Mouse (Mus musculus) mature B cell (primary cell): ENCODE data around the gene Lyg1.

Experiments
- in situ Hi-C: fragments of 300-500 bp; cut with MboI; formaldehyde crosslinking; loops from 2 replicates; pipeline ENCODE4 v1.14.3; 2019

Lyg1 gene

DNA sequence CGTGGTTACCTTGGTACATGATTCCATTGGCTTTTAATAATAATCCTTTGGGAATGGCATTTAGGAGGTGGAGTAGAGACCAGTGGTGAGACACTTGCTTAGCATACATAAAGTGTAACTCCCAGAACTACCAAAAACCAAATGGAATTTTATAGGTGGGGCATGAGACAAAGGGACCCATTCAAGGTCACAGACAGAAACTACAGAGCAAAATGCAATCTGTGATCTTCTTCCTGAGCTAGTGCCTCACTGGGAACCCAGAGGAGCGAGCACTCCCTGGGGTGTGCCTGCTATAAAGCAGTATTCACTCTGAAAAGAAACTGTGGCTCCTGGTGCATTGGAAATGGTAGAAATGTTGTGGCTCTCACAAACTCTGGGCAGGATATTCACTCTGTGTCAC is 8.7 kb downstream of the Lyg1 start:
- in situ Hi-C loops = no loop called here

DNA sequence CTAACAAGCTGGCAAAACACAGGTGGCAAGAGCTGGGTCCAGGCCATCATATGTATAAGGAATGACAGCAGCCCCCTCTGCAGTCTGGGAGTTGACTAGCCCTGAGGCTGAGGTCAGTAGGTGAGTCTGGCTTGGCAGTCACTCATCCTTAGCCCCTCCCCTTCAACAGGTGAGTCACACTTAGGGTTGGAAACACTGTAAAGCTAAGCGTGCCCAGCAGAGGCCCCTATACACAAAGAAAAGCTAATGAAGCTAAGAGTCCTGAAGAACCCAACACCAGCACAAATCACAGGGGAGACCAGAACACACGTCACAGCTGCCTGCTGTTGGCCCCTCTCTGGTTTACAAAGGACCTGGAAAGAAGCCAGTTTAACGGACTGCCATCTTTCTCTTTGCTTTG is 25.8 kb downstream of the Lyg1 start:
- in situ Hi-C loops = no loop called here

DNA sequence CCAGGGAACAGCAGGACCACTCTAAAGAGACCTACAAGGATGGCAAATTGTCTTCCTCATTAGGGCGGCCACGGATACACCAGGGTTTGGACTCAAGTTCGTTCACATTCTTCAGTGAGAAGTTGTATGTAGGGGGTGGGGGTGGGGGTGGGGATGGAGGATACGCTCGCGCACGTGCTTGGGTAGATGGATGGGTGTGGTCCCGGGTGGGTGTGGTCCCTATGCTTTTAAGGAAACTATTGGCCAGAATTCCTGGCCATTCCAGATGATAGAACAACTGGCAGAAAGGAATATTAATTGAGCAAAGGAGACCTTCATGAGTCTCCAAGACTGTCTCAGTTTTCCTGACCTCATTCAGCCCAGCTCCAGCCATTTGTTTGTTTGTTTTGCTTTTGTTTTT is 31.6 kb downstream of the Lyg1 start:
- in situ Hi-C loops = no loop called here

DNA sequence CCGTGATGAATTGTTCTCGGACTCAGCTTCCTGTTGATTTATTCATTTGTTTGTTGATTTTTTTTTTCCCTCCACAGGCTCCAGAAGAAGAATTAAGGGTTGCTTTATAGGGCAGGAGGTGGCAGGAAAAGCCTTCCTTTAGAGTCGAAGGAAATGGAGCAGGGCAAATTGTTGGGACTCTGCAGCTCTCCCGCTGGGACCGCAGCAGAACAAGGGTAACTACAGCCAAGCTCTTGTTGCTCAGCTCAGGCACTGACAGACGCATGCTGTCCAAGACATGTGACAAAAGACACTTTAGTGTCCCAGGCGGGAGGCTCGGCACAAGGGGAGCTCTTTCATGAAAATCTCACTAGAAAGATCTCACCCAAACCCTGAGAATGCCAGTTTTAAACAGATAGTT is 35.0 kb downstream of the Lyg1 start:
- in situ Hi-C loops = no loop called here

DNA sequence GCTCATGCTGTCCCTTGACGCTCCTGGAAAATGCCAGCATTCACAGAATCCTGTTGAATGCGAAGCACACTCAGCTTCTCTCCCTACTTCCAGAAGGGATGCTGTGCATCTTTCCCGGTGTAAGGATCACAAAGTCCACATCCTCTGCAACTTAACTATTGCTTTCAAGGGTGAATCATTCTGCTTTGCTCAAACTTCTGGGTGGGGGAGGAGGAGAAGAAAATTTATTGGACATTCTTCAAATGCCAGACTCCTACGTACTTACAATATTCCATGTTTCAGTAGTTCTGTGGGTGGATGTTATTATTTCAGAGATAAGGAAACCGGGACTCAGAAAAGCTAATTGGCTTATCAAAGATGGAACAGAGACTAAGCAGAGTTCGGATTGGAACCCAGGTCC is 39.5 kb downstream of the Lyg1 start:
- in situ Hi-C loops = no loop called here

DNA sequence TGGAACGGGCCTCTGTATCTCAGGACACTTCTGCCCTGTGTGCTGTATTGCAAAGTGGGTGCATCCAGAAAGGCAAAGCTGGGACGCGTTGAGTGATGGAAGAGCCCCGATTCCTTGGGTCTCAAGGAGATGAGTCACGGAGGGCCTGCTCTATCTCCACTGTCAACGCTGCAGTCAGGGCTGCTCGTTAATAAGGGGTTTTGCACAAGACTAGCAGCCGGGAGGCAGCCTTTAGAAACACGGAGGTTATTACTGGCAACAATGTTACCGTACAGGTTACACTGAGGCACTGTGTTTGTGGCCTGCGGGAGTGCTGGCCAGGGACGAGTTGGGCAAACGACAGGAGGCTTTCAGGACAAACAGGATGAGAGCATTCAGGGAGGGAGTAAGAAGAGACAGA is 39.9 kb downstream of the Lyg1 start:
- in situ Hi-C loops = no loop called here

DNA sequence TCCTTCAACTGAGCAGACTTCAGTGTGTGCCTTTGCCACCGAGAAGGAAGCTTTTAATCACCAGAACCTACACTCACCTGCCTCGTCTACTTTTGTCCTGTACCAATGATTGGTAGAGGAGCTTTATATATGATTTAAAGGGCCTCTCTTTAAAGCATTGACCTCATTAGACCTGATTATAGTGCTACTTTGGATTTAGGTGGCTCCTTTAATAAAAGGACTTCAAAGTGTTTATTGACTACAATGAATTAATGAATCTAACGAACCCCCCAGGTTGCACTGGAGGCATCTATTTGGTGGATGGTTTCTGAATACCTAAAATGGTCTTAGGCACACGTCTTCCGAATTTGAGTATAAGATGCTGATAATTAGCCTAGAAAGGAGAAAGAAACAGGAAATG is 41.2 kb downstream of the Lyg1 start, which contains the start of gene Lyg2:
Gene Lyg2, minus strand, starts transcription at position 101 of the 400 bp plus-strand sequence.
- in situ Hi-C loops = no loop called here

DNA sequence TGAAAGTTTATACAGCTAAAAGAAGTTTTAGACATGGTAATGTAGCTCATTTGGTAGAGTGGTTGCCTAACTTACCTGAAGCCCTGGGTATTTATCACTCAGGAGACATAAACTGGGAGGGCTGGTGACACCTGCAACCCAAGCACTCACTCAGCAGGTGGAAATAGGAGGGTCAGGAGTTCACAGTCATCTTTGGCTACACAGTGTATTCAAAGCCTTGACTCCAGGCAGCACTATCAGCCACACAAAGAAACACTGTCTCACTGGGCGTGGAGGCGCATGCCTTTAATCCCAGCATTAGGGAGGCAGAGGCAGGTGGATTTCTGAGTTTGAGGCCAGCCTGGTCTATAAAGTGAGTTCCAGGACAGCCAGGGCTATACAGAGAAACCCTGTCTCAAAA is 44.8 kb downstream of the Lyg1 start:
- in situ Hi-C loops = no loop called here

DNA sequence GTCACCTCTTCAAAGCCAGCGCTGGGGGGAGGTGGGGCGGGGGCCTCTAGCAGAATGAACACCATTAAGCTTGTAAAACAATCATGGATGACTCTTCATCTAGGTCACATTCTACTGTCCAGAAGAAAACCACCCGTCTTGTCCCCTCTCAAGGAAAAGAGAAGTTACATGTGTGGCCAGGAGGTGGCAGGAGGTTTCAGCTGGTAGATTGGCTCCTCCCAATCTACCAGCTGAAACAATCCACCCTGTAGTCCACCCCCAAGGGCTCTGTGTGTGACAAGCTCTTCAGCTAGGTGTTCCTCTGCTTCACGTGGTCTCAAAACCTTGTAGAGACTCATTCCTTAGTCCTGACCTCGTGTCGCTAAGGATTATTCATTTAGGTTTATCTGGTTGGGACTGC is 54.4 kb downstream of the Lyg1 start:
- in situ Hi-C loops = no loop called here

DNA sequence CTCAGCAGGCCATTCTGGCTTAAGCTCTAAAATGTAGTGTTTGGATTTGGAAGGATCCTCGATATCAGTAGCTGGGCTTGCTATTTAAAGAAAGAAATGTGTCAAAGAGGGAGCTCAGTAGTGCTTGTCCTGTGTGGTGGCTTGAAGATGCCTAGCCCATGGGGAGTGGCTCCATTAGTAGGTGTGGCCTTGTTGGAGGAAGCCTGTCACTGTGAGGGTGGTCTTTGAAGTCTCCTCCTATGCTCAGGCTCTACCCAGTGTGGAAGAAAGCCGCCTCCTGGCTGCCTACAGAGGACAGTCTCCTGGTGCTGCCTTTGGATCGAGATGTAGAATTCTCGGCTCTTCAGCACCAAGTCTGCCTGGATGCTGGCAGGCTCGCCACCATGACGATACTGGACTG is 57.3 kb downstream of the Lyg1 start:
- in situ Hi-C loops = no loop called here

DNA sequence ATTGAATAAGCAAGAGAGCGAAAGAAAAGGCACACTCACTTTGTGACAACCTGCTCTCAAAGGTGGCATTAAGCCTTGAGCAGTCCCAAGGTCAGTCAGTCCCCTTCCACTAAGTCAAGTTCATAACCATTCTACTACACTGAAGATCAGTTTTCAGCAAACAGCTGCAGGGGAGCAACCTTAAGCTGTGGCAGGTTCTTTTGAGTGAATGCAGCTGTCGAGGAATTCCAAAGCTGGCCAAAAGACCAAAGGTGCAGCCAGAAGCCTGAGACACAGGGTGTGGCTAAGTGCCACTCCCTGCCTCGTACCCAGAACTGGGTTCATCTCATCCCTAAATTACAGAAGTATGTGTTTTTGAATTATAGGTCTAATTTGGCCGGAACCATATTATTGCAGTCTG is 57.7 kb downstream of the Lyg1 start:
- in situ Hi-C loops = no loop called here
